Mouse (Mus musculus) kidney, postnatal 0 days (tissue): ENCODE data around the gene Mgat2. TPM values are rescaled to one million over a fixed set of nuclear protein-coding genes. Genes with fewer than 3 reads are reported as not detected.

ENCODE experiments used
- ATAC-seq: fragments of 200-750 bp; cut with Nextera tagmentation; replicated peaks from 2 replicates; pipeline ENCODE4 v1.8.0; 2017; ENCODE audit warnings: low read depth, moderate number of reproducible peaks, moderate TSS enrichment, moderate library complexity; ENCODE audit not compliant: low FRiP score
- DNase-seq: peaks from one replicate; pipeline ENCODE4 v3.0.0-alpha.2; 2016; ENCODE audit warnings: low spot score
- H3K27ac ChIP-seq: fragments of 300-500 bp; sonication (generic); 2 replicates; pipeline ENCODE4 v1.5.1; 2014; ENCODE audit warnings: mild to moderate bottlenecking
- H3K27me3 ChIP-seq: fragments of 300-500 bp; sonication (generic); 2 replicates; pipeline ENCODE4 v1.6.1; 2014; ENCODE audit warnings: low read length, mixed read lengths; ENCODE audit not compliant: insufficient read depth
- H3K36me3 ChIP-seq: fragments of 300-500 bp; sonication (generic); 2 replicates; pipeline ENCODE4 v1.6.1; 2014; ENCODE audit warnings: low read length, mixed read lengths; ENCODE audit not compliant: insufficient read depth
- H3K4me1 ChIP-seq: fragments of 300-500 bp; sonication (generic); replicated peaks from 2 replicates; pipeline ENCODE4 v1.6.1; 2014; ENCODE audit warnings: antibody characterized with exemption, low read length, mixed read lengths; ENCODE audit not compliant: insufficient read depth
- H3K4me2 ChIP-seq: fragments of 300-500 bp; sonication (generic); 2 replicates; pipeline ENCODE4 v1.6.1; 2014; ENCODE audit warnings: mild to moderate bottlenecking, low read length, moderate library complexity, mixed read lengths
- H3K4me3 ChIP-seq: fragments of 300-500 bp; sonication (generic); replicated peaks from 2 replicates; pipeline ENCODE4 v1.5.1; 2014; ENCODE audit warnings: low read depth, low read length
- H3K9ac ChIP-seq: fragments of 300-500 bp; sonication (generic); 2 replicates; pipeline ENCODE4 v1.6.1; 2014; ENCODE audit warnings: low read depth, low read length
- H3K9me3 ChIP-seq: fragments of 300-500 bp; sonication (generic); replicated peaks from 2 replicates; pipeline ENCODE4 v1.6.1; 2016; ENCODE audit warnings: low read length, inconsistent platforms, mixed read lengths
- CTCF ChIP-seq: IDR thresholded peaks from 2 replicates; pipeline ENCODE4 v1.5.1; 2016; ENCODE audit warnings: antibody characterized with exemption, low read depth, mild to moderate bottlenecking, moderate library complexity
- WGBS: fragments of 180-500 bp; shearing (Covaris S2); extraction: QIAGEN DNeasy Blood & Tissue Kit; methylation state at CpG from one replicate; pipeline ENCODE4 v1.1.7; 2014; 5-methylcytosine and 5-hydroxymethylcytosine counted together
- microRNA-seq: library from miRNA; unstranded; fragments of <30 nt; microRNA quantifications from one replicate; pipeline ENCODE4, GENCODE M21; 2016
- polyA plus RNA-seq: library from polyadenylated mRNA; unstranded; fragments of >200 nt; fragmentation: Nextera tagmentation; extraction: Ambion mirVana; gene quantifications from 2 replicates; pipeline ENCODE4 v1.2.1, GENCODE M21; 2015

The Mgat2 gene
- polyA plus RNA-seq, 1 experiment from 2014 or later = 81.5 TPM

- ATAC-seq (peak; percentile 80), DNase-seq (peak; percentile 40)
- TF ChIP-seq CTCF = no peak
- H3K4me1 ChIP-seq = no peaks in the 10 kb centered on the region
- 0 out of 2 replicates have a peak, but pooled peaks cover 8% of the 10 kb centered on the region for H3K36me3 ChIP-seq
- no peak overlapping the region for H3K4me2 ChIP-seq
- H3K27me3 ChIP-seq = no peaks in the 10 kb centered on the region
- 59% methylated on average over 19 of the region's 19 CpGs for WGBS
- no peaks in the 10 kb centered on the region for H3K9me3 ChIP-seq
- H3K9ac ChIP-seq = no peak overlapping the region
- H3K27ac ChIP-seq = no peak overlapping the region; the same call in 1 of the 2 replicates
- H3K4me3 ChIP-seq = no peak overlapping the region
Measured at GRCm38 (mm10) chr12:69220613-69221277, 36.8 kb downstream of the Mgat2 start.

DNA sequence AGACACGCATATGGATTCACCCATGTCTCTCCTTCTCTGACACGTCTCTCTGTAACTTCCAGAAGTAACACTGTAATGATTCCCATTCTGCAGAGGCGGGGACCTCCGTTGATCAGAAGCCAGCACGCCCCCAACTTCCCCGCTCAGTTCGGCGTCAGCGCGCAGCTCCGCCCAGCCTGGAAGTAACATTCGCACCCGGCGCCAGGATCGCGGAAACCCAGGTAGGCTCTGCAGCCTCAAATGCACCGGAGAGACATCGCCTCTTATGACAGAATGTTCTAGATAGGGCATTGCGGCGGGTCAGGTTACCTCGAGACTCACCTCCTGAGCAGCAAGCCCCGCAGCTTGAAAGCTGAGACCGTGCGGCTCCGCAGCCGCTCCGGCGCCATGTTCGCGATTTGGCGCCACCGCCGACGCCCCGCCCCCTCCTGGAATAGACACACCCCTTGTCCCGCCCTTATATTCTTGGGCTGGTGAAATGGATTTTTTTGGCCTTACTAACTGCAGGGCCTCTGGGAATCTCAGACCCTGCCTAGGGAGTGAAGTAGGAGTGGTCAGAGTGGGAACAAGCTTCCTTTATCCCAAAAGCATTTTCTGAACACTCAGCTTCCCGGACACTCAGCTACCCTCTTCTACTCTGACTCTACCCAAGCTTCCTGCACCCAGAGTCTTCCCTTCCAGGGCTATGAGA, 44.0 kb downstream of the Mgat2 start, which contains the start of gene Pole2:
Gene Pole2, minus strand, starts transcription at position 420 of the 691 bp plus-strand sequence.
- DNase-seq (peak; percentile 95), ATAC-seq (peak; percentile 93)
- H3K27me3 ChIP-seq = no peaks in the 10 kb centered on the region
- H3K4me1 ChIP-seq = 0 out of 2 replicates have a peak, but pooled peaks cover 3% of the 10 kb centered on the region
- peak within 1 kb of the TSS; percentile 80 for H3K27ac ChIP-seq
- H3K4me2 ChIP-seq = peak within 1 kb of the TSS; percentile 50
- TF ChIP-seq CTCF = peak; percentile 27; the same call in 1 of the 2 replicates
- no peaks in the 10 kb centered on the region for H3K9me3 ChIP-seq
- under 1% methylated on average over 37 of the region's 37 CpGs for WGBS
- H3K36me3 ChIP-seq = no peaks in the 10 kb centered on the region
- peak within 1 kb of the TSS; percentile 63 for H3K9ac ChIP-seq
- H3K4me3 ChIP-seq = peak within 1 kb of the TSS; percentile 74

DNA sequence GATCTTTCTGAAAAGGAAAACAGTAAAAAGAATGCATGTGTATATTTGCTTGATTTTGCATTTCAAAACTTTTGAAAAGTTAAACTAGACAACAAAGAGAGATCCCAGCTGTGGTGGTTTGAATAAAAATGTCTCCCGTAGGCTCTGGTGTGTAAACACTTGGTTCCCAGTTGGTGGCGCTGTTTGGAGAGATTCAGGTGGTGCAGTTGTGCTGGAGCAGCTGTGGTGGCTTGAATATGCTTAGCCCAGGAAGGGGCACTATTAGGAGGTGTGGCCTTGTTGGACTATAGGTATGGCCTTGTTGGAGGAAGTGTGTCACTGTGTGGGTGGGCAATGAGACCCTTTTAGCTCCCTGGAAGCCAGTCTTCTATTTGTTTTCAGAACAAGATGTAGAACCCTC, 45.3 kb downstream of the Mgat2 start:
- no peak for ATAC-seq
- 70% methylated on average over 2 of the region's 2 CpGs for WGBS
- Histone ChIP-seq H3K4me2 (no peak overlapping the region), H3K4me3 (no peak overlapping the region), H3K9ac (no peak overlapping the region), H3K4me1 (0 out of 2 replicates have a peak, but pooled peaks cover 3% of the 10 kb centered on the region), H3K9me3 (no peaks in the 10 kb centered on the region), H3K36me3 (no peaks in the 10 kb centered on the region), H3K27ac (no peak overlapping the region), H3K27me3 (no peaks in the 10 kb centered on the region)
- TF ChIP-seq CTCF = peak; percentile 54
- peak; percentile 50 for DNase-seq

GRCm38 (mm10) chr12:69235782-69236181, 51.8 kb downstream of the Mgat2 start:
- 92% methylated on average over 6 of the region's 6 CpGs for WGBS
- DNase-seq (no peak), ATAC-seq (no peak)
- H3K36me3 ChIP-seq = no peaks in the 10 kb centered on the region
- H3K4me3 ChIP-seq = no peak overlapping the region
- H3K27ac ChIP-seq = no peak overlapping the region
- H3K9me3 ChIP-seq = no peaks in the 10 kb centered on the region
- H3K4me2 ChIP-seq = no peak overlapping the region
- H3K27me3 ChIP-seq = no peaks in the 10 kb centered on the region
- TF ChIP-seq CTCF = no peak
- H3K4me1 ChIP-seq = no peaks in the 10 kb centered on the region
- H3K9ac ChIP-seq = no peak overlapping the region

Small RNA genes lying within 50 kb of the gene (microRNA-seq; reads per million reads assigned to microRNA genes)
- gene Gm47287 (not detected), gene Gm47295 (not detected)

Other genes with a start within 250 kb of the Mgat2 start
- gene Rps29, start 25.0 kb upstream of the Mgat2 start, polyA plus RNA-seq = 2,047 and 2,435 TPM in 2 replicates
- 10.7 and 11.5 TPM in 2 replicates for gene Lrr1, start 15.3 kb upstream of the Mgat2 start, polyA plus RNA-seq
- gene Rpl36al, start 74 bp upstream of the Mgat2 start, polyA plus RNA-seq = 734 and 768 TPM in 2 replicates
- 15.2 and 19.8 TPM in 2 replicates for gene Gm49383, start 12.9 kb downstream of the Mgat2 start, polyA plus RNA-seq
- gene Dnaaf2, start 14.3 kb downstream of the Mgat2 start, polyA plus RNA-seq = 7.4 and 7.5 TPM in 2 replicates
- gene Gm49384, start 20.1 kb downstream of the Mgat2 start, polyA plus RNA-seq = 17.1 and 19.2 TPM in 2 replicates
- 15.3 and 17.7 TPM in 2 replicates for gene Pole2, start 44.0 kb downstream of the Mgat2 start, polyA plus RNA-seq
- 14.5 and 15.8 TPM in 2 replicates for gene Klhdc1, start 57.0 kb downstream of the Mgat2 start, polyA plus RNA-seq
- gene Klhdc2, start 112.5 kb downstream of the Mgat2 start, polyA plus RNA-seq = 132 and 141 TPM in 2 replicates
- 66.8 and 69.9 TPM in 2 replicates for gene Nemf, start 173.0 kb downstream of the Mgat2 start, polyA plus RNA-seq
- gene Arf6, start 188.0 kb downstream of the Mgat2 start, polyA plus RNA-seq = 56.2 and 70.7 TPM in 2 replicates
- 1.3 and 3.2 TPM in 2 replicates for gene Gm9887, start 188.3 kb downstream of the Mgat2 start, polyA plus RNA-seq